Mouse (Mus musculus) forebrain, embryonic 14.5 days (tissue): ENCODE data around the gene Mex3a. TPM values are rescaled to one million over a fixed set of nuclear protein-coding genes. Genes with fewer than 3 reads are reported as not detected.
A peak's percentile ranks its signal among the peaks of the same experiment; 100 is the strongest.
"Not testable (repeated sequence)": the region's sequence is repeated elsewhere in the genome, so short reads cannot be mapped to it uniquely, and the experiment has no call there.

ENCODE experiments used
- ATAC-seq: fragments of 200-750 bp; cut with Nextera tagmentation; 2 replicates; pipeline ENCODE4 v1.8.0; 2017; ENCODE audit warnings: mild to moderate bottlenecking, moderate library complexity
- DNase-seq: peaks from one replicate; pipeline ENCODE4 v3.0.0-alpha.2; 2015; ENCODE audit warnings: low spot score
- H3K27ac ChIP-seq: fragments of 300-500 bp; sonication (generic); 2 replicates; pipeline ENCODE4 v1.5.1; 2014; ENCODE audit warnings: low read depth, mild to moderate bottlenecking, control low read depth, low read length, moderate library complexity
- H3K27me3 ChIP-seq: fragments of 300-500 bp; sonication (generic); replicated peaks from 2 replicates; pipeline ENCODE4 v1.6.1; 2014; ENCODE audit warnings: low read length, control low read depth, mixed read lengths; ENCODE audit not compliant: control insufficient read depth, insufficient read depth
- H3K36me3 ChIP-seq: fragments of 300-500 bp; sonication (generic); 2 replicates; pipeline ENCODE4 v1.6.1; 2014; ENCODE audit warnings: low read length, control low read depth; ENCODE audit not compliant: control insufficient read depth, insufficient read depth
- H3K4me1 ChIP-seq: fragments of 300-500 bp; sonication (generic); 2 replicates; pipeline ENCODE4 v1.6.1; 2014; ENCODE audit warnings: antibody characterized with exemption, low read length, control low read depth; ENCODE audit not compliant: control insufficient read depth, insufficient read depth
- H3K4me2 ChIP-seq: fragments of 300-500 bp; sonication (generic); 2 replicates; pipeline ENCODE4 v1.6.1; 2014; ENCODE audit warnings: mild to moderate bottlenecking, control low read depth, low read length
- H3K4me3 ChIP-seq: fragments of 300-500 bp; sonication (generic); 2 replicates; pipeline ENCODE4 v1.5.1; 2014; ENCODE audit warnings: low read depth, low read length, control low read depth
- H3K9ac ChIP-seq: fragments of 300-500 bp; sonication (generic); 2 replicates; pipeline ENCODE4 v1.6.1; 2014; ENCODE audit warnings: mild to moderate bottlenecking, low read length, control low read depth, moderate library complexity
- H3K9me3 ChIP-seq: fragments of 300-500 bp; sonication (generic); replicated peaks from 2 replicates; pipeline ENCODE4 v1.6.1; 2016; ENCODE audit warnings: low read length, control low read depth, mixed read lengths; ENCODE audit not compliant: control insufficient read depth
- WGBS: fragments of 180-500 bp; shearing (Covaris S2); extraction: QIAGEN DNeasy Blood & Tissue Kit; methylation state at CpG from one replicate; pipeline ENCODE4 v1.1.7; 2014; 5-methylcytosine and 5-hydroxymethylcytosine counted together
- polyA plus RNA-seq: library from polyadenylated mRNA; unstranded; fragments of >200 nt; fragmentation: Nextera tagmentation; extraction: Ambion mirVana; gene quantifications from 2 replicates; pipeline ENCODE4 v1.2.1, GENCODE M21; 2014

Mex3a gene
- polyA plus RNA-seq, 1 experiment from 2014 or later: 48.8 TPM

DNA sequence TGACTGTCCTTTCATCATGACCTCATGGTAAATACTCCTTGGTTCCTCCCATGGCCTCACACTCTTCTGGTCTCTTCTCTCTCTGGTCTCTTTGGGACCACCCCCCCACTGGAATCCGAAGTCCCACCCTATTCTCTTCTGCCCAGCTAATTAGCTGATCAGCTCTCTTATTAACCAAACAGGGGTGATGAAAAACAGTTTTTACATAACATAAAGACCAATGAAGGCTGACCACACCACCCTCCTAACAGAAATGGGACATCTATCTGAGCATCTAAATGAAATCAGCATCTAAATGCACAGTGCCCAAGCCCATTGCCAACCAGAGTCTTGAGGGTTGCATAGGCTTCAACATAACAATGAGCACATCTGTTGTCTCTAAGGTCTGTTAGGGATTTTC, 39.7 kb downstream of the Mex3a start:
- Histone ChIP-seq H3K9ac (no peak overlapping the region), H3K4me2 (no peak overlapping the region), H3K4me1 (no peaks in the 10 kb centered on the region), H3K27me3 (no peaks in the 10 kb centered on the region), H3K9me3 (no peaks in the 10 kb centered on the region), H3K27ac (no peak overlapping the region), H3K36me3 (peaks cover 35% of the 10 kb centered on the region), H3K4me3 (no peak overlapping the region)
- DNase-seq (no peak), ATAC-seq (no peak)
- 58% methylated on average over 1 of the region's 1 CpGs for WGBS

- Histone ChIP-seq H3K36me3 (peaks cover 25% of the 10 kb centered on the region), H3K4me3 (no peak overlapping the region), H3K27me3 (no peaks in the 10 kb centered on the region), H3K4me2 (no peak overlapping the region), H3K9ac (no peak overlapping the region), H3K9me3 (no peaks in the 10 kb centered on the region), H3K27ac (no peak overlapping the region), H3K4me1 (no peaks in the 10 kb centered on the region)
- ATAC-seq (no peak), DNase-seq (no peak)
- 85% methylated on average over 2 of the region's 2 CpGs for WGBS
These were observed 40.6 kb downstream of the Mex3a start for GRCm38 (mm10) chr3:88572835-88573234.

DNA sequence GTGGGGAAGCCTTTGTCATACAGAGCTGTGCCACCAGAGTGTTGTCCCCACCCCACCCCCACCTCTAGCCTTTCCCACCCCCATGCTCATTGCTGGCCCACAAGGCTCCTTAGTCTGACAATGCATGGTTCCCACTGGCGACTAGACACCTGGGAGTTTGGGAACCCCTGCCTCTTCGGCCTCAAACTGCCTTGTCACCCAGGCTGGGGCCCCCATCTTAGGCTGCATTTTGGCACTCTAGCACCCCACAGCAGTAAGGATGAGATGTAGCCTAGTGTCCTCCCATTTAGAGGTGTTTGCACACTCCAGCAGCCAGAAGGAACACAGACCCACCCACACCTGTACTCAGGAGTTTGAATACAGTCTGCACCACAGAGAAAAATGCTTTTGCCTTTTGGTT, 41.6 kb downstream of the Mex3a start:
- no peak overlapping the region for H3K4me2 ChIP-seq
- ATAC-seq: no peak
- 91% methylated on average over 2 of the region's 2 CpGs for WGBS
- H3K4me1 ChIP-seq: no peaks in the 10 kb centered on the region
- no peak overlapping the region for H3K27ac ChIP-seq
- H3K4me3 ChIP-seq: no peak overlapping the region
- H3K9me3 ChIP-seq: no peaks in the 10 kb centered on the region
- no peak overlapping the region for H3K9ac ChIP-seq
- no peak for DNase-seq
- peaks cover 15% of the 10 kb centered on the region for H3K36me3 ChIP-seq
- H3K27me3 ChIP-seq: no peaks in the 10 kb centered on the region

- WGBS: 87% methylated on average over 3 of the region's 3 CpGs
- no peak for DNase-seq
These were observed 43.3 kb downstream of the Mex3a start, which contains the start of gene Ssr2 for GRCm38 (mm10) chr3:88575540-88575939. Gene Ssr2, plus strand, starts transcription at chr3:88575876.

GRCm38 (mm10) chr3:88577846-88578245, 45.7 kb downstream of the Mex3a start:
- WGBS: 85% methylated on average over 5 of the region's 5 CpGs
- peaks cover 20% of the 10 kb centered on the region for H3K36me3 ChIP-seq
- H3K4me1 ChIP-seq, H3K9ac ChIP-seq, H3K9me3 ChIP-seq, H3K27ac ChIP-seq, H3K4me3 ChIP-seq, H3K4me2 ChIP-seq, DNase-seq, ATAC-seq, H3K27me3 ChIP-seq: not testable (repeated sequence)

More at GRCm38 (mm10) chr3:88575540-88575939, 43.3 kb downstream of the Mex3a start, which contains the start of gene Ssr2:
- no peak within 1 kb of the TSS for H3K9ac ChIP-seq
- H3K36me3 ChIP-seq: no peaks in the 10 kb centered on the region
- no peak within 1 kb of the TSS for H3K4me2 ChIP-seq
- peaks cover 5% of the 10 kb centered on the region for H3K4me1 ChIP-seq
- ATAC-seq: no peak
- H3K27me3 ChIP-seq: no peaks in the 10 kb centered on the region
- H3K9me3 ChIP-seq: no peaks in the 10 kb centered on the region
- no peak within 1 kb of the TSS for H3K4me3 ChIP-seq
- no peak within 1 kb of the TSS for H3K27ac ChIP-seq

DNA sequence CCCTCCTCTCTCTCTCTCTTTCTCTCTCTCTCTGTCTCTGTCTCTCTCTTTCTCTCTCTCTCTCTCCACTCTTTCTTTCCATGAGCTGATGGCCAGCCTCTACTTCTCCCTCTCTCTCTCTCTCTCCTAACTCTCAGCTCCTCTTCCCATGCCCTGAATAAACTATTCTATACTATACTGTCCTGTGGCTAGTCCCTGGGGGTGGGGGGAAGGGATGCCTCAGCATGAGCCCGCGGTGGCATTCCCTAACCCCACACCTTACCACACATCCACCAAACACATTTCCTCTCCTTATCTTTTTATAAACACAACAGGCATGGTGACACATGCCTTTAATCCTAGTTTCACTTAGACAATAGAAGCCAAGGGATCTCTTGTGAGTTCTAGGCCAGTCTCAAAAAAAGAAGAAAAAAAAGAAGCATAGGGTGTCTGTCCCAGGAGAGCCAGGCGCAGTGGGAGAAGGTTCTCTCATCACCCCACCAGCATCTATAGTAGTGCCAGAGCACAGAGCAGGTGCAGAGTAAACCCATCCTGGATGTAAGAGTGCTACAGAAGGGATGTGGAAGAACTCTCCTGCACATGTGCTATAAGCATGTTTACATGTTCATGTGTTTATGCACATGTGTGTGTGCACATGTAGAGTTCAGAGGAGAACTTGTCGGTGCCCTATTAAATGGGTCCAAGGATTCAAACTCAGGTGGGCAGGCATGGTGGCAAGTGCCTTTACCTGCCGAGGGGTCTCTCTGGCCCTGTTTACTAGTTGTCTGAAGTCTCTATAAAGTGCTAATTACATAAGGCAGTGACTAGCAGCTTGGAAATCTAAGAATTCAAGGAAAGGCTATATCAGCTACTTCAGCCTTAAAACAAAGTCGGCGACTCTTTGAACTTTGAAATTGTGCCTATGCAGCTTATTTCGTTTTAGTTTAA, 46.6 kb downstream of the Mex3a start:
- ATAC-seq: peak; percentile 30
- Histone ChIP-seq H3K4me1 (peaks cover 5% of the 10 kb centered on the region), H3K9ac (peak overlapping the region; percentile 88; the same call in 1 of the 2 replicates), H3K27me3 (no peaks in the 10 kb centered on the region), H3K27ac (no peak overlapping the region), H3K4me3 (peak overlapping the region; percentile 89), H3K4me2 (peak overlapping the region; percentile 90), H3K9me3 (no peaks in the 10 kb centered on the region), H3K36me3 (peaks cover 29% of the 10 kb centered on the region)
- WGBS: 54% methylated on average over 8 of the region's 8 CpGs
- DNase-seq: no peak

DNA sequence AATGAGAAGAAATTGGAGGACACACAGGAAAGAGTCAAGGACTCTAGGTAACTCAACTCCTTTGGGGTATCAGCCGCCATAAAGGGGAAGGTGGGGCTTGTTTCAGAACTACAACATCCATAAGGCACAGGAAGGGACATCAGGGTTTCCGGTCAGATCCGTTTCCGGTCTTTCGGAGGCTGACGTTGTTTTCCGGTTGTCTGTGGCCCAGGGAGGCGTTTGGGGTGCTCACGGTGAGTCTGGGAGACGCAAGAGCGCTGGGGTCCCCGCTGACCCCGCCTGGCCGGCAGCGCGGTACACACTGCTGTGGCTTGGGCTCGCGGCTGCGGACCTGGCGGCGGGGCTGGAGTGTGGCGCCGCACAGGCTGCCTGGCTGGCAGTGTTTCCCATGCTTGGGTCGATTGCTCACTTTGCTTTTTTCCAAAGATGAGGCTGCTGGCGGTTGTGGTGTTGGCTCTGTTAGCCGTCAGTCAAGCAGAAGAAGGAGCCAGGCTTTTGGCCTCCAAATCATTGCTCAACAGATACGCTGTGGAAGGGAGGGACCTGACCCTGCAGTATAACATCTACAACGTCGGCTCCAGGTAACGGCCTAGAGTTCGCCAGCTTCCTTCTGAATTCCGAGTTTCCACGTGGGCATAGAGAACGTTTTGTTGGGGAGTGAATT, 47.4 kb downstream of the Mex3a start:
- H3K27ac ChIP-seq: peak overlapping the region; percentile 44; the same call in 1 of the 2 replicates
- peaks cover 30% of the 10 kb centered on the region for H3K36me3 ChIP-seq
- WGBS: under 1% methylated on average over 34 of the region's 34 CpGs
- DNase-seq: peak; percentile 91
- ATAC-seq: peak; percentile 94
- peak overlapping the region; percentile 89 for H3K4me3 ChIP-seq
- no peaks in the 10 kb centered on the region for H3K9me3 ChIP-seq
- H3K4me2 ChIP-seq: peak overlapping the region; percentile 90
- peaks cover 5% of the 10 kb centered on the region for H3K4me1 ChIP-seq
- H3K9ac ChIP-seq: peak overlapping the region; percentile 88
- no peaks in the 10 kb centered on the region for H3K27me3 ChIP-seq

DNA sequence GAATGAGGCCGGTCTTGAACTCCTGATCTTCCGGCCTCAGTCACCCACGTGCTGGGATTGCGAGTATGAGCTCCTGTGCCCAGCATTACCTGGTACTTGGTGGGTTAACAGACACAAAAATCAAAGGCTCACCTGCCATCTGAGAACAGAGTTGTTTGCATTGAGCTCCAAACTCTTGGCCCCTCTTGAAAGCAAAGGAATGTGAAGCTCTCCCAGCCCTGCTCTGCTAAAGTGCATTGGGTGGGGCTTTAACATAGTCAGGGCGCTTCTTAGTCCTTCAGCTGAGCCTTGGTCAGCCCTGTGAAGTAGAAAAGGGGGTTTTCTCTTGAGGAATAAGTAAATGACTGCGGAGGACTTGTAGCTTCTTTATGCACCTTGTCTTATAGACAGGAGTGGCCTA, 53.6 kb downstream of the Mex3a start:
- Histone ChIP-seq H3K4me2 (no peak overlapping the region), H3K27me3 (no peaks in the 10 kb centered on the region), H3K27ac (no peak overlapping the region), H3K9me3 (no peaks in the 10 kb centered on the region), H3K36me3 (peaks cover 64% of the 10 kb centered on the region), H3K4me3 (no peak overlapping the region), H3K9ac (no peak overlapping the region), H3K4me1 (no peaks in the 10 kb centered on the region)
- ATAC-seq (no peak), DNase-seq (no peak)
- 96% methylated on average over 6 of the region's 6 CpGs for WGBS

GRCm38 (mm10) chr3:88586640-88587039, 54.4 kb downstream of the Mex3a start:
- DNase-seq (no peak), ATAC-seq (no peak)
- H3K9ac ChIP-seq: no peak overlapping the region
- H3K36me3 ChIP-seq: peaks cover 56% of the 10 kb centered on the region
- no peak overlapping the region for H3K4me2 ChIP-seq
- no peaks in the 10 kb centered on the region for H3K27me3 ChIP-seq
- no peak overlapping the region for H3K4me3 ChIP-seq
- H3K27ac ChIP-seq: no peak overlapping the region
- H3K9me3 ChIP-seq: no peaks in the 10 kb centered on the region
- H3K4me1 ChIP-seq: no peaks in the 10 kb centered on the region
- WGBS: 92% methylated on average over 5 of the region's 5 CpGs
